Mouse (Mus musculus) lung, postnatal 0 days (tissue): Measurements from ENCODE around the gene Lrrk1.

Experiments
- CTCF ChIP-seq: IDR thresholded peaks from 2 replicates; pipeline ENCODE4 v1.5.1; 2016; ENCODE audit warnings: antibody characterized with exemption, mild to moderate bottlenecking
- EP300 ChIP-seq: IDR thresholded peaks from 2 replicates; pipeline ENCODE4 v1.6.1; 2016; ENCODE audit warnings: antibody characterized with exemption, mild to moderate bottlenecking, control low read depth

DNA sequence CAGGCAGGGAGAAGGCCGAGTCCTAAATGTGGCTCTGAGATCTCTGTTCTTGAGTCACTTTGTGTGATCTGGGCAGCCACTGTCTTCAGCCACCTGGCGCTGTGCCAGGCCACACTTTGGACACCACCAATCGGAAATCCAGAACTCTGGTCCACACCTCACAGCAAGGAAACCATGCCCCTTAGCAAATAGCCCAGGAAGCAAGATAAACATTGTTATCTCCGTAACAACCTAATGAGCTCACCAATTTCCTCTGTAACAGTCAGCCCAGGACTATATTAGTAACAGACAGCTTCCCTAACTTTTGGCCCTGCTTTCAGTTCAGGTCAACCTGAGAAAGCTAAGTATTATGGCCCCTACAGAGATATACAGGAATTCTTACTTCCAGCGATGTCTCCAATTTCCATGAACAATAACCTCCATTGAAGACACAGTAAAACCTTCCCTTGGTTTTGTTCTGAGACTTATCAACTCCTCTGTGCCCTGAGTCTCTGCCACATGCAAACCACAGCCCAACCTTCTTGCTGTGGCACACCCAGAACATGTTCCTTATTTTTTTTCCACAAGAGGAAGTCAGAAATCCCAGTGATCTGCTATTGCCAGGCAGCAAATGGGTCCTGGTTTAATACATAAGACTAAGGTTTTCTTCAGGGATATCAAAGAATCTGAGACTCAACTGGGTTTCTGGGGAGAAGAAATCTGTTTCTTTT lies 78.8 kb downstream of the Lrrk1 start:
- TF ChIP-seq CTCF (no peak), EP300 (peak; percentile 92)
